Mouse (Mus musculus) Patski (cell line): Measurements from ENCODE around the gene Rnf11. TPM values are rescaled to one million over a fixed set of nuclear protein-coding genes. Genes with fewer than 3 reads are reported as not detected.
"Not testable (repeated sequence)": the region's sequence is repeated elsewhere in the genome, so short reads cannot be mapped to it uniquely, and the experiment has no call there.

ENCODE experiments used
- ATAC-seq: fragments of 100-300 bp; one replicate; pipeline ENCODE4 v1.8.0; 2021
- CTCF ChIA-PET: fragments of 350-600 bp; sonication (Branson Sonifier 250); formaldehyde crosslinking; loops from one replicate; lab custom pipeline; 2022; ENCODE audit warnings: inconsistent platforms; lab: Charles Lee
- POLR2A ChIA-PET: fragments of 350-600 bp; sonication (Branson Sonifier 250); formaldehyde crosslinking; loops from one replicate; lab custom pipeline; 2022; ENCODE audit warnings: antibody characterized with exemption, inconsistent platforms; lab: Charles Lee
- DNase-seq: peaks from one replicate; pipeline ENCODE4 v3.0.0-alpha.2; 2011; ENCODE audit warnings: low read depth, low spot score
- H3K27me3 ChIP-seq: fragments of 371-371 bp; one replicate; pipeline ENCODE4 v1.5.1; 2021
- CTCF ChIP-seq: fragments of 100-300 bp; IDR thresholded peaks from one replicate; pipeline ENCODE4 v1.5.1; 2021
- in situ Hi-C: fragments of 300-500 bp; cut with MboI; formaldehyde crosslinking; loops from 3 replicates; pipeline ENCODE4 v1.11.1; 2018; ENCODE audit warnings: low pct_unique_long_range_greater_than_20kb, mixed read lengths
- polyA plus RNA-seq: library from polyadenylated mRNA; unstranded; gene quantifications from one replicate; pipeline ENCODE4 v1.2.3, GENCODE M21; 2021

Rnf11 gene
- polyA plus RNA-seq, 1 experiment from 2014 or later = 95.6 TPM

DNA sequence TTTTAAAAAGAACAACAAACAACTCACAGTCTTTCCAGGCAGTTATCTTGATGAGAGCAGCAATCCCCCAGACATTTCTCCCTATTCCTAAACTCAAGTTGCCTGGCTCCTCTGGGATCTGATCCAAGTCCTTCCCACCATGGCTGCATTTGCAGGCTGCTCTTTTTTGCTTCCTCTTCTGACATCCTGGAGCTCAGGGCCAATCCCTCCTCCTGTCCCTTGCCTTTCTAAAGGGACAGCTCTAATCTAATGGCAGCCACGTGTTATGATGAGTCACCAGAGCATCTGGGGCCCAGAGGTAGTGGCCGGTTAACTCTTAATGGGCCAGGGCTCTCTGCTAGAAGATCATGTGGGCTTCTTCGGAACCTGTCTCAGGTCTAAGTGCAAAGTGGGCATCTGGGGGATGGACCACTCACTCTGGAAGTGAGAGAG is 78.5 kb downstream of the Rnf11 start:
- no peak for DNase-seq
- H3K27me3 ChIP-seq = no peaks in the 10 kb centered on the region
- in situ Hi-C loops = no loop called here
- TF ChIP-seq CTCF = no peak
- ChIA-PET POLR2A (interaction anchor here (0.6 to 1.5 kb wide), 2 partner anchors 9 to 28 kb away, joined by 4 to 8 read pairs; no protein-coding TSS in a partner anchor), CTCF (interaction anchor here (1.2 to 2.1 kb wide), 3 partner anchors 11 to 46 kb away, joined by 3 to 4 read pairs (median 3); no protein-coding TSS in a partner anchor)
- ATAC-seq = peak; percentile 37

DNA sequence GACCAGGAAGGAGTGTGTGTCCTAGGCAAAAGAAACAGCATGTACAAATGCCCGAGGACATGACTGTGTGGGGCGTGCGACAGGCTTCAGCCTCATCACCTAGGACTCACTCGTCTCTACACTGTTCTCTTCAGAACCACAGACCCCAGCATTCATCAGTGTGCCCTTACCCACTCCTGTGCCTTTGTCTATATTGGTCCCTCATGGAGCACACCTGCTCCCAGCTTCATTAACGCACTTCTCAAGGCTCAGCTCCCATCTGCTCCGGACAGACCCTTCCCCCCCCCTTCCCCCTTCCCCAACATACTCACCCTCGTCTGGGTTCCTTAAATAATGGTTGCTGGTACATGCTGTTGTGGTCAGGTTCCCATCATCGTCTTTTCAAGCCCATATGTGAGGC is 79.1 kb downstream of the Rnf11 start:
- POLR2A ChIA-PET = interaction anchor here (0.6 kb wide), 1 partner anchor 8 kb away, joined by 4 read pairs; no protein-coding TSS in a partner anchor
- no peak for DNase-seq
- no peak for ATAC-seq
- in situ Hi-C loops = no loop called here
- no peaks in the 10 kb centered on the region for H3K27me3 ChIP-seq
- no peak for TF ChIP-seq CTCF
- CTCF ChIA-PET = interaction anchor here (1.2 to 2.1 kb wide), 3 partner anchors 11 to 45 kb away, joined by 3 to 4 read pairs (median 3); no protein-coding TSS in a partner anchor

- H3K27me3 ChIP-seq, DNase-seq, POLR2A ChIA-PET, in situ Hi-C loops, ATAC-seq: not testable (repeated sequence)
- CTCF ChIA-PET = interaction anchor here (2.1 kb wide), 1 partner anchor 16 kb away, joined by 4 read pairs; no protein-coding TSS in a partner anchor
Observed at GRCm38 (mm10) chr4:109404908-109405307, 79.6 kb downstream of the Rnf11 start.

DNA sequence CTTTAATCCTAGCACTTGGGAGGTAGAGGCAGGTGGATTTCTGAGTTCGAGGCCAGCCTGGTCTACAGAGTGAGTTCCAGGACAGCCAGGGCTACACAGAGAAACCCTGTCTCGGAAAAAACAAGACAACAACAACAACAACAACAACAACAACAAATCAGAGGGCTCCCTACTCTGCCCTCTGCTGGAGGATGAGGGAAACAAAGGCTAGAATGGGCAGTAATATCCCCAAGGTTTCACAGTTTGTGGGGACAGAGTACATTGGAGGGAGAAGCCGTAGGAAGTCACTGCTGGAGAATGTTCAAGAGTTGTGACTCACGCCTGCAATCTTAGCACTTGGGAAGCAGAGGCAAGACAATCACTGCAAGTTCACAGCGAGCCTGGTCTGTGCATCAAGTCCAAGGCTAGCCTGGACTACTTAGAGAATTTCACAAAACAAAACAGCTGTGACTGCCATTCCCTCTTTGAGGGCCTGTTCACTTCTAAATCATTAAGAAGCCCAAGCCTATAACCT is 83.3 kb downstream of the Rnf11 start:
- TF ChIP-seq CTCF = peak; percentile 55
- CTCF ChIA-PET = interaction anchor here (0.7 to 1.3 kb wide), 3 partner anchors 9 to 34 kb away, joined by 3 to 4 read pairs (median 3); no protein-coding TSS in a partner anchor
- ATAC-seq = no peak
- DNase-seq = no peak
- POLR2A ChIA-PET = no interaction called here
- in situ Hi-C loops = no loop called here
- no peaks in the 10 kb centered on the region for H3K27me3 ChIP-seq

Other genes with a start within 250 kb of the Rnf11 start
- 36.3 TPM for gene Eps15, start 204.5 kb downstream of the Rnf11 start, polyA plus RNA-seq
- gene Ttc39a, start 78.1 kb downstream of the Rnf11 start, polyA plus RNA-seq = 7.2 TPM
- gene 4930522H14Rik, start 46.6 kb upstream of the Rnf11 start, polyA plus RNA-seq = not detected
- gene Cdkn2c, start 182.5 kb upstream of the Rnf11 start, polyA plus RNA-seq = 59.1 TPM
- 27.2 TPM for gene Faf1, start 191.9 kb upstream of the Rnf11 start, polyA plus RNA-seq